Mouse (Mus musculus) forelimb bud, embryonic 11.5 days (tissue): Measurements from ENCODE around the gene Slc34a3.
A peak's percentile ranks its signal among the peaks of the same experiment; 100 is the strongest.

Source experiments
- DNase-seq: peaks from one replicate; pipeline ENCODE4 v3.0.0-alpha.2; 2012; ENCODE audit warnings: low read depth, low spot score

Slc34a3 gene

GRCm38 (mm10) chr2:25252331-25252730 lies 18.2 kb upstream of the Slc34a3 start:
- DNase-seq, result no peak

GRCm38 (mm10) chr2:25246183-25247072 lies 12.3 kb upstream of the Slc34a3 start, which contains the start of gene AL732309.1:
TSS of gene AL732309.1 (minus strand) at chr2:25246863.
- DNase-seq, result no peak

- DNase-seq, result no peak
Observed at GRCm38 (mm10) chr2:25244144-25244543, 10.0 kb upstream of the Slc34a3 start.

GRCm38 (mm10) chr2:25243342-25243741 lies 9.2 kb upstream of the Slc34a3 start:
- no peak for DNase-seq

GRCm38 (mm10) chr2:25242101-25242506 lies 7.9 kb upstream of the Slc34a3 start, which contains the start of the genes Rnf208 and Cysrt1:
TSS of gene Rnf208 (plus strand) at chr2:25242255.
TSS of gene Cysrt1 (minus strand) at chr2:25242452.
- no peak for DNase-seq

GRCm38 (mm10) chr2:25241438-25241775 lies 7.2 kb upstream of the Slc34a3 start:
- DNase-seq, result no peak

GRCm38 (mm10) chr2:25240723-25241437 lies 6.7 kb upstream of the Slc34a3 start:
- peak; percentile 75 for DNase-seq

- no peak for DNase-seq
Observed at GRCm38 (mm10) chr2:25240310-25240709, 6.1 kb upstream of the Slc34a3 start.

GRCm38 (mm10) chr2:25239766-25240165 lies 5.6 kb upstream of the Slc34a3 start:
- DNase-seq, result no peak

- no peak for DNase-seq
Observed at GRCm38 (mm10) chr2:25238106-25238505, 3.9 kb upstream of the Slc34a3 start.

- no peak for DNase-seq
Observed at GRCm38 (mm10) chr2:25237522-25237921, 3.4 kb upstream of the Slc34a3 start.

- DNase-seq, result no peak
Observed at GRCm38 (mm10) chr2:25236614-25237013, 2.5 kb upstream of the Slc34a3 start, which contains the start of gene Rnf224. TSS of gene Rnf224 (minus strand) at chr2:25236787.

GRCm38 (mm10) chr2:25234551-25235220 lies 522 bp upstream of the Slc34a3 start:
- no peak for DNase-seq

GRCm38 (mm10) chr2:25233421-25233820 lies 743 bp downstream of the Slc34a3 start:
- DNase-seq, result no peak

- no peak for DNase-seq
Observed at GRCm38 (mm10) chr2:25231038-25231437, 3.1 kb downstream of the Slc34a3 start.

- no peak for DNase-seq
Observed at GRCm38 (mm10) chr2:25230581-25230980, 3.6 kb downstream of the Slc34a3 start.

GRCm38 (mm10) chr2:25229582-25229981 lies 4.6 kb downstream of the Slc34a3 start:
- no peak for DNase-seq

GRCm38 (mm10) chr2:25228995-25229530 lies 5.1 kb downstream of the Slc34a3 start:
- no peak for DNase-seq

GRCm38 (mm10) chr2:25228431-25228889 lies 5.7 kb downstream of the Slc34a3 start:
- DNase-seq, result peak; percentile 84

GRCm38 (mm10) chr2:25227406-25227805 lies 6.8 kb downstream of the Slc34a3 start:
- no peak for DNase-seq

- DNase-seq, result no peak
Observed at GRCm38 (mm10) chr2:25226864-25227263, 7.3 kb downstream of the Slc34a3 start.
